Mouse (Mus musculus) ES-Bruce4 (cell line): ENCODE measurements at regions not wholly inside any gene's neighbourhood (a gene's known extent, or its start where the extent isn't known, plus 50 kb on each side); places are given as distances from the start of the nearest gene placed in this dataset.

Experiments
- CTCF ChIP-seq: IDR thresholded peaks from one replicate; pipeline ENCODE4 v1.8.1; 2011; ENCODE audit warnings: low read depth, low read length
- EP300 ChIP-seq: IDR thresholded peaks from 2 replicates; pipeline ENCODE4 v1.6.1; 2011; ENCODE audit warnings: low read depth, low read length; ENCODE audit not compliant: insufficient read depth
- POLR2A ChIP-seq: IDR thresholded peaks from one replicate; pipeline ENCODE4 v1.8.1; 2011; ENCODE audit warnings: low read length; ENCODE audit not compliant: insufficient read depth

DNA sequence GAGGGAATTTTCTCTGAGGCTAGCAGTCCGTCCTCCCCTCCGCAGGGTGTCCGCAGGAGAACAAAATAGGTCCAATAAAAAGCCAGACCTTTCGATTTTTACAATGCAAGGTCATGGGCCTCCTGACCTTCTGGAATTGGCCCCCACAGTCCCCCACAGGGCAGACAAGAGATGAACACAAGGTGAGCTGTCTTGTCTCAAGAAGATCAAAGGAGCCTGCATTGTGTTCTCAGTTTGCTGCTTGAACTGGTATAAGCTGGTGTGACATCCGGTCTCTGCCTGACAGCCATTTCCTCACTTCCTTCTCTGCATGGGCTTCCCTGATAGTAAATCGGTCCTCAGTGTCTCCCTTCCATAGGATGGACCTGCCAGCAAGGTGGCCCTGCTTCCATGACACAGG lies 425.5 kb downstream of the Cd83 start:
- TF ChIP-seq EP300 (no peak), POLR2A (no peak), CTCF (no peak)
